Mouse (Mus musculus) CH12.LX (cell line): ENCODE results near the gene Bcas1.

Source experiments
- CTCF ChIP-seq, 2 experiments: IDR thresholded peaks in 1 of 2; conservative IDR thresholded peaks in 1 of 2; 2 replicates each; pipeline ENCODE4 v1.5.1; 2011 to 2012; ENCODE audit warnings: low read depth in 2 of 2, low read length in 2 of 2, improper control_type of control experiment in 1 of 2, inconsistent platforms in 1 of 2, mild to moderate bottlenecking in 1 of 2, moderate library complexity in 1 of 2
- E2F4 ChIP-seq: IDR thresholded peaks from 2 replicates; pipeline ENCODE4 v1.6.1; 2011; ENCODE audit warnings: low read depth, low read length, improper control_type of control experiment; ENCODE audit not compliant: insufficient replicate concordance
- EP300 ChIP-seq: IDR thresholded peaks from 2 replicates; pipeline ENCODE4 v1.6.1; 2011; ENCODE audit warnings: low read length, improper control_type of control experiment
- MEF2A ChIP-seq: IDR thresholded peaks from 2 replicates; pipeline ENCODE4 v1.6.1; 2014; ENCODE audit warnings: low read depth, mild to moderate bottlenecking, inconsistent platforms, low read length, improper control_type of control experiment, borderline replicate concordance
- MYC ChIP-seq: IDR thresholded peaks from 2 replicates; pipeline ENCODE4 v1.6.1; 2011; ENCODE audit warnings: low read depth, mild to moderate bottlenecking, improper control_type of control experiment, low read length
- NELFE ChIP-seq: IDR thresholded peaks from 2 replicates; pipeline ENCODE4 v1.6.1; 2011; ENCODE audit warnings: low read depth, low read length, improper control_type of control experiment
- POLR2A ChIP-seq: IDR thresholded peaks from 2 replicates; pipeline ENCODE4 v1.6.1; 2011; ENCODE audit warnings: low read depth, mild to moderate bottlenecking, improper control_type of control experiment, low read length
- USF1 ChIP-seq: IDR thresholded peaks from 2 replicates; pipeline ENCODE4 v1.6.1; 2014; ENCODE audit warnings: low read depth, mild to moderate bottlenecking, inconsistent platforms, low read length, improper control_type of control experiment
- ZC3H11A ChIP-seq: IDR thresholded peaks from 2 replicates; pipeline ENCODE4 v1.6.1; 2012; ENCODE audit warnings: low read depth, mild to moderate bottlenecking, inconsistent platforms, low read length, improper control_type of control experiment
- ZMIZ1 ChIP-seq: IDR thresholded peaks from 2 replicates; pipeline ENCODE4 v1.6.1; 2012; ENCODE audit warnings: low read depth, mild to moderate bottlenecking, inconsistent platforms, low read length, improper control_type of control experiment

DNA sequence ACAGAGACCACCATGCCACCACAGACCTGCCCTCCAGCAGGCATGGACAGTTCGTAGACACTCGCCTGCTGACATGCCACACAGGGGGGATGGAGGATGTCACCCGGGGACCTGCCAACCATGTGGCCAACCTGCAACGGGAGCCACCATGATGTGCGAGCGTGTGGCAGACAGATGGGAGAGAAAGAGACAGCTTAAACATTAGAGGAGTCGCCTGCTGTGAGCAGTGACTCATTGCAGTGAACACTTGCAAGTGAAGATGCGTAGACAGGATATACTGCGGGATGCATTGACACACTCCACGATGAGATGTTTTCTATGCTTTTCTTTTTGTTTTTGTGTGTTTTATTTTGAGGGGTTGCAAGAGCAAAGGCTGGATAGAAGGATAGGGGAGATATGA, 20.0 kb upstream of the Bcas1 start:
- no peak for TF ChIP-seq CTCF (conservative IDR thresholded peaks at IDR 0.05 in 1 of 2, IDR thresholded peaks at IDR 0.05 in 1 of 2; ENCODE audit: low read depth in 2 of 2, low read length in 2 of 2)
- no peak for TF ChIP-seq ZC3H11A
- TF ChIP-seq ZMIZ1: no peak
- no peak for TF ChIP-seq POLR2A
- TF ChIP-seq NELFE: no peak
- TF ChIP-seq E2F4: no peak
- TF ChIP-seq USF1: no peak
- TF ChIP-seq MYC: no peak
- no peak for TF ChIP-seq EP300
- no peak for TF ChIP-seq MEF2A
